Mouse (Mus musculus) kidney, adult 2 months (tissue): ENCODE measurements around the gene Meiob.

ENCODE experiments used
- CTCF ChIP-seq: fragments of 200-500 bp; conservative IDR thresholded peaks from 2 replicates; pipeline ENCODE4 v1.5.1; 2011; ENCODE audit warnings: low read depth, mild to moderate bottlenecking, control low read depth, low read length, moderate library complexity, mixed read lengths; ENCODE audit not compliant: insufficient read depth, insufficient read length
- POLR2A ChIP-seq: fragments of 200-500 bp; IDR thresholded peaks from one replicate; pipeline ENCODE4 v1.6.1; 2011; ENCODE audit warnings: low read depth, low read length, control low read depth

DNA sequence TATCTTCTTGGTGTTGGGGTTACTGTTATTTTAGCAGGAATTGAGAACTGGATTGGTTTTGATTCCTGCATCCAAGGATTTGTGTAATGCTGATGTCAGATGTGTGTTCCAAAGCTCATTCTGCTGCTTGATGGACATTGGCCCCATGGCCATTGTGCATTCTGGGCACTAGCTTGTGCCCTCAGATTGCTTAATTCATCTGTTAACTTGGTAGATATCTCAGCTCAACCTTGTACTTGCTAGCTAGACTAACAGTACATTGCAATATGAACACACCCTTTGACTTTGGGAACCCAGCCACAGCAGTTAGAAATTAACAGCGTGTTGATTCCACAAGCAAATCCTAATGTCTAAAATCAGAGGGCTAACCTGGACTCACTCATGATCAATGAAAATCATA, 43.3 kb downstream of the Meiob start:
- TF ChIP-seq CTCF (no peak), POLR2A (no peak)
